Mouse (Mus musculus) ES-E14 (cell line): ENCODE measurements around the gene Cdk2ap1.

ENCODE experiments used
- CHD2 ChIP-seq: IDR thresholded peaks from 2 replicates; pipeline ENCODE4 v1.6.1; 2014; ENCODE audit warnings: mild to moderate bottlenecking, low read depth, low read length, inconsistent platforms
- ZC3H11A ChIP-seq: IDR thresholded peaks from 2 replicates; pipeline ENCODE4 v1.6.1; 2012; ENCODE audit warnings: low read depth, mild to moderate bottlenecking, inconsistent platforms, low read length, borderline replicate concordance

GRCm38 (mm10) chr5:124317648-124318047 is 45.2 kb downstream of the Cdk2ap1 start:
- TF ChIP-seq CHD2 (no peak), ZC3H11A (no peak)
